Mouse (Mus musculus) lung, postnatal 0 days (tissue): ENCODE results near the gene Btk. TPM values are rescaled to one million over a fixed set of nuclear protein-coding genes. Genes with fewer than 3 reads are reported as not detected.

Experiments
- ATAC-seq: fragments of 200-750 bp; cut with Nextera tagmentation; 2 replicates; pipeline ENCODE4 v1.8.0; 2017; ENCODE audit warnings: moderate library complexity
- DNase-seq: peaks from one replicate; pipeline ENCODE4 v3.0.0-alpha.2; 2016; ENCODE audit warnings: low spot score
- H3K27ac ChIP-seq: fragments of 300-500 bp; sonication (generic); 2 replicates; pipeline ENCODE4 v1.5.1; 2014; ENCODE audit warnings: antibody characterized with exemption, mild to moderate bottlenecking, low read length, mixed read lengths
- H3K27me3 ChIP-seq: fragments of 300-500 bp; sonication (generic); replicated peaks from 2 replicates; pipeline ENCODE4 v1.6.1; 2014; ENCODE audit warnings: low read length, mixed read lengths; ENCODE audit not compliant: insufficient read depth
- H3K36me3 ChIP-seq: fragments of 300-500 bp; sonication (generic); 2 replicates; pipeline ENCODE4 v1.6.1; 2014; ENCODE audit warnings: low read length, mixed read lengths; ENCODE audit not compliant: insufficient read depth
- H3K4me1 ChIP-seq: fragments of 300-500 bp; sonication (generic); 2 replicates; pipeline ENCODE4 v1.6.1; 2014; ENCODE audit warnings: antibody characterized with exemption, low read depth, low read length, mixed read lengths; ENCODE audit not compliant: insufficient read depth
- H3K4me2 ChIP-seq: fragments of 300-500 bp; sonication (generic); replicated peaks from 2 replicates; pipeline ENCODE4 v1.6.1; 2014; ENCODE audit warnings: low read depth, mild to moderate bottlenecking, low read length, moderate library complexity, mixed read lengths
- H3K4me3 ChIP-seq: fragments of 300-500 bp; sonication (generic); 2 replicates; pipeline ENCODE4 v1.5.1; 2014; ENCODE audit warnings: low read depth, low read length
- H3K9ac ChIP-seq: fragments of 300-500 bp; sonication (generic); replicated peaks from 2 replicates; pipeline ENCODE4 v1.6.1; 2014; ENCODE audit warnings: low read depth, mild to moderate bottlenecking
- H3K9me3 ChIP-seq: fragments of 300-500 bp; sonication (generic); 2 replicates; pipeline ENCODE4 v1.6.1; 2016; ENCODE audit warnings: low read length, mixed read lengths
- CTCF ChIP-seq: IDR thresholded peaks from 2 replicates; pipeline ENCODE4 v1.5.1; 2016; ENCODE audit warnings: antibody characterized with exemption, mild to moderate bottlenecking
- EP300 ChIP-seq: IDR thresholded peaks from 2 replicates; pipeline ENCODE4 v1.6.1; 2016; ENCODE audit warnings: antibody characterized with exemption, mild to moderate bottlenecking, control low read depth
- WGBS: fragments of 180-500 bp; shearing (Covaris S2); extraction: QIAGEN DNeasy Blood & Tissue Kit; methylation state at CpG from one replicate; pipeline ENCODE4 v1.1.7; 2014; 5-methylcytosine and 5-hydroxymethylcytosine counted together
- polyA plus RNA-seq: library from polyadenylated mRNA; unstranded; fragments of >200 nt; fragmentation: Nextera tagmentation; extraction: Ambion mirVana; gene quantifications from 2 replicates; pipeline ENCODE4 v1.2.1, GENCODE M21; 2015

Gene Btk
- polyA plus RNA-seq, 1 experiment from 2014 or later = 2.2 TPM

GRCm38 (mm10) chrX:134554425-134554824 is 28.9 kb downstream of the Btk start:
- H3K9me3 ChIP-seq = no peaks in the 10 kb centered on the region
- peak; percentile 23 for DNase-seq
- TF ChIP-seq EP300 = no peak
- H3K4me3 ChIP-seq = no peak overlapping the region
- no peaks in the 10 kb centered on the region for H3K4me1 ChIP-seq
- H3K27me3 ChIP-seq = no peaks in the 10 kb centered on the region
- H3K9ac ChIP-seq = no peak overlapping the region
- H3K4me2 ChIP-seq = no peak overlapping the region
- no peak overlapping the region for H3K27ac ChIP-seq
- no peak for ATAC-seq
- WGBS = 62% methylated on average over 6 of the region's 6 CpGs
- H3K36me3 ChIP-seq = no peaks in the 10 kb centered on the region

GRCm38 (mm10) chrX:134553326-134553725 is 30.0 kb downstream of the Btk start:
- ATAC-seq (no peak), DNase-seq (no peak)
- H3K4me1 ChIP-seq = no peaks in the 10 kb centered on the region
- H3K27me3 ChIP-seq = no peaks in the 10 kb centered on the region
- no peak overlapping the region for H3K27ac ChIP-seq
- TF ChIP-seq EP300 (no peak), CTCF (no peak)
- H3K4me2 ChIP-seq = no peak overlapping the region
- 82% methylated on average over 2 of the region's 4 CpGs for WGBS
- no peaks in the 10 kb centered on the region for H3K9me3 ChIP-seq
- no peak overlapping the region for H3K9ac ChIP-seq
- H3K36me3 ChIP-seq = no peaks in the 10 kb centered on the region
- no peak overlapping the region for H3K4me3 ChIP-seq

- Histone ChIP-seq H3K9ac (no peak overlapping the region), H3K27me3 (no peaks in the 10 kb centered on the region), H3K4me1 (no peaks in the 10 kb centered on the region), H3K36me3 (no peaks in the 10 kb centered on the region), H3K4me3 (no peak overlapping the region), H3K27ac (no peak overlapping the region), H3K4me2 (no peak overlapping the region), H3K9me3 (no peaks in the 10 kb centered on the region)
- TF ChIP-seq CTCF (peak; percentile 65), EP300 (no peak)
- WGBS = 16% methylated on average over 5 of the region's 5 CpGs
- ATAC-seq (no peak), DNase-seq (peak; percentile 59)
These were observed 32.5 kb downstream of the Btk start for GRCm38 (mm10) chrX:134550903-134551302.

GRCm38 (mm10) chrX:134547330-134547729 is 36.0 kb downstream of the Btk start:
- ATAC-seq (no peak), DNase-seq (no peak)
- H3K27ac ChIP-seq = no peak overlapping the region
- no peak for TF ChIP-seq EP300
- TF ChIP-seq CTCF = no peak
- 72% methylated on average over 4 of the region's 4 CpGs for WGBS
- no peak overlapping the region for H3K4me2 ChIP-seq
- no peak overlapping the region for H3K4me3 ChIP-seq
- H3K27me3 ChIP-seq = no peaks in the 10 kb centered on the region
- H3K36me3 ChIP-seq = no peaks in the 10 kb centered on the region
- no peaks in the 10 kb centered on the region for H3K4me1 ChIP-seq
- no peaks in the 10 kb centered on the region for H3K9me3 ChIP-seq
- H3K9ac ChIP-seq = no peak overlapping the region

- Histone ChIP-seq H3K9me3 (no peaks in the 10 kb centered on the region), H3K36me3 (no peaks in the 10 kb centered on the region), H3K27me3 (no peaks in the 10 kb centered on the region), H3K4me1 (no peaks in the 10 kb centered on the region), H3K4me3 (peak overlapping the region; percentile 51), H3K9ac (peak overlapping the region; percentile 34; the same call in 1 of the 2 replicates), H3K27ac (peak overlapping the region; percentile 87), H3K4me2 (peak overlapping the region; percentile 65)
- no peak for TF ChIP-seq EP300
- TF ChIP-seq CTCF = no peak
- DNase-seq (no peak), ATAC-seq (no peak)
- WGBS = 13% methylated on average over 6 of the region's 6 CpGs
These were observed 41.4 kb downstream of the Btk start for GRCm38 (mm10) chrX:134541955-134542308.

GRCm38 (mm10) chrX:134541145-134541954 is 42.0 kb downstream of the Btk start, which contains the start of gene Timm8a1:
Gene Timm8a1, minus strand, starts transcription at chrX:134541865.
- H3K4me1 ChIP-seq = no peaks in the 10 kb centered on the region
- H3K36me3 ChIP-seq = no peaks in the 10 kb centered on the region
- WGBS = 14% methylated on average over 25 of the region's 61 CpGs
- no peaks in the 10 kb centered on the region for H3K27me3 ChIP-seq
- peak within 1 kb of the TSS; percentile 34; the same call in 1 of the 2 replicates for H3K9ac ChIP-seq
- H3K4me3 ChIP-seq = peak within 1 kb of the TSS; percentile 51
- ATAC-seq (peak; percentile 97), DNase-seq (peak; percentile 66)
- no peaks in the 10 kb centered on the region for H3K9me3 ChIP-seq
- H3K4me2 ChIP-seq = peak within 1 kb of the TSS; percentile 65
- TF ChIP-seq EP300 (no peak), CTCF (no peak)
- H3K27ac ChIP-seq = peak within 1 kb of the TSS; percentile 87
